Mouse (Mus musculus) spleen, adult 2 months (tissue): ENCODE data around the gene Pum1. TPM values are rescaled to one million over a fixed set of nuclear protein-coding genes. Genes with fewer than 3 reads are reported as not detected.

Experiments
- DNase-seq, 2 experiments: peaks; one replicate each; pipeline versions ENCODE4 v3.0.0 to v3.0.0-alpha.2; 2012 to 2021; ENCODE audit warnings: low spot score in 2 of 2, low read depth in 1 of 2
- H3K27ac ChIP-seq: fragments of 200-500 bp; 2 replicates; pipeline ENCODE4 v1.5.1; 2012; ENCODE audit warnings: low read length, inconsistent platforms; ENCODE audit not compliant: insufficient read depth
- H3K27me3 ChIP-seq: fragments of 200-500 bp; 2 replicates; pipeline ENCODE4 v1.6.1; 2012; ENCODE audit warnings: mild to moderate bottlenecking, moderate library complexity, low read length, inconsistent platforms; ENCODE audit not compliant: control insufficient read depth, insufficient read depth
- H3K36me3 ChIP-seq: fragments of 200-500 bp; 2 replicates; pipeline ENCODE4 v1.6.1; 2012; ENCODE audit warnings: mild to moderate bottlenecking, low read length, inconsistent platforms; ENCODE audit not compliant: control insufficient read depth, insufficient read depth
- H3K4me1 ChIP-seq: fragments of 200-500 bp; 2 replicates; pipeline ENCODE4 v1.6.1; 2011; ENCODE audit warnings: inconsistent platforms; ENCODE audit not compliant: control insufficient read depth, insufficient read depth, insufficient read length
- H3K4me3 ChIP-seq: fragments of 200-500 bp; 2 replicates; pipeline ENCODE4 v1.5.1; 2011; ENCODE audit warnings: mild to moderate bottlenecking, inconsistent platforms; ENCODE audit not compliant: insufficient read depth, insufficient read length; ENCODE audit errors: extremely low read depth
- CTCF ChIP-seq: fragments of 200-500 bp; IDR thresholded peaks from 2 replicates; pipeline ENCODE4 v1.5.1; 2011; ENCODE audit warnings: mild to moderate bottlenecking, inconsistent platforms; ENCODE audit not compliant: insufficient read depth, insufficient read length, insufficient replicate concordance; ENCODE audit errors: extremely low read depth
- POLR2A ChIP-seq: fragments of 200-500 bp; IDR thresholded peaks from 2 replicates; pipeline ENCODE4 v1.6.1; 2011; ENCODE audit warnings: low read depth, low read length, inconsistent platforms
- WGBS: fragments of 180-500 bp; shearing (Covaris S2); methylation state at CpG from one replicate; pipeline ENCODE4 v1.1.7; 2018; 5-methylcytosine and 5-hydroxymethylcytosine counted together
- polyA plus RNA-seq: library from polyadenylated mRNA; depleted of rRNA; stranded (reverse); fragments of >200 nt; gene quantifications from 2 replicates; pipeline ENCODE4 v1.2.3, GENCODE M21; 2012; rRNA removed

Gene Pum1
- polyA plus RNA-seq, 1 experiment = 34.9 TPM

DNA sequence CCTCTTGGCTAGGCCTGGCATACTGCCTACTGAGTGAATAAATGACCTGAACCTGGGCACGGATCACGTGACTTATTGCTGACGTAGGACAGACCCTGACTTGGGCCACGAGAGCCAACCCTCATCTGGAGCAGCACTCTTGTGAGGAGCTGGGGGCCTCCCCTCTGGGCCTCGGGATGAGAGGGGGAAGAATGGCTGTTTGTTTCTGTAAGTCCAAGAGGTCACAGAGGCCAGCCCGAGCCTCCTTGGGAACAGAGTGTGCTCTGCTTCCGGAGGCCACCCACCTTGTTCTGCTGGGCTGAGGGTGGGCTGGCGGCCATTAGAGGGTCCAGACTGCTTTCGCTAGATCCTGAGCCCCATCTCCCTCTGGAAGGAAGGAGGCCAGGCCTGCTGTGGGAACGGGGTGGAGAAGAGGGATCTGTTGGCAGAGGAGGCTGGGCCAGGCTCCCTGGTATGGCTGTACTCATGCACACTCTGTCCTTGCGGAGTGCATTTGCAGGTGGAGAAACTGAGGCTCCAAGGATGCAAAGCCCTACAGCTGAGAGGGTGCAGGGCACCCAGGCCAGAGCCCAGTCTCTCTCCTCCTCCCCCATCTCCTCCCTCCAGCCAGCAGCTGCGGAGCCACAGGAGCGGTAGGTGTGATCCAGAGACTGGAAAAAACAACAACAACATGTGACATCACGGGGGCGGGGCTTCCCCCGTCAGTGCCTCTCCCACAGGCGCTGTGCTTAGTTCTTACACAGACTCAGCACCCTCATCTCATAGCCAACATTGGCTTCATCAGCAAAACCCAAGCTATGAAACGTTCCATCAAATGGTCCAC, 165.9 kb downstream of the Pum1 start:
- no peaks in the 10 kb centered on the region for H3K27me3 ChIP-seq

More for the DNA sequence above, 165.9 kb downstream of the Pum1 start:
- Histone ChIP-seq H3K4me3 (no peak overlapping the region), H3K27ac (no peak overlapping the region), H3K4me1 (no peaks in the 10 kb centered on the region), H3K36me3 (no peaks in the 10 kb centered on the region)
- 54% methylated on average over 18 of the region's 18 CpGs for WGBS
- TF ChIP-seq CTCF (no peak), POLR2A (no peak)
- no peak for DNase-seq

Other genes starting within 250 kb of the Pum1 start
- 0.42 and 0.77 TPM in 2 replicates for gene Nkain1, start 89.1 kb upstream of the Pum1 start, polyA plus RNA-seq
- gene Sdc3, start 129.2 kb downstream of the Pum1 start, polyA plus RNA-seq = 110 and 140 TPM in 2 replicates
- gene Laptm5, start 249.8 kb downstream of the Pum1 start, polyA plus RNA-seq = 903 and 1,004 TPM in 2 replicates